Mouse (Mus musculus): ENCODE measurements around the gene Hoxd11.

- TF ChIP-seq POLR2A (IDR thresholded peaks at IDR 0.05; ENCODE audit: low read depth, low read length) (no peak), CTCF (conservative IDR thresholded peaks at IDR 0.05; ENCODE audit: insufficient read depth, insufficient read length, low read depth, low read length) (no peak)
Observed at GRCm38 (mm10) chr2:74705467-74706089, 26.2 kb downstream of the Hoxd11 start.
